Mouse (Mus musculus) ES-E14 (cell line): ENCODE results near the gene Ezh1. TPM values are rescaled to one million over a fixed set of nuclear protein-coding genes. Genes with fewer than 3 reads are reported as not detected.

Experiments used
- DNase-seq: peaks from one replicate; pipeline ENCODE4 v3.0.0-alpha.2; 2013; ENCODE audit warnings: low read depth, low spot score
- H3K27ac ChIP-seq: 2 replicates; pipeline ENCODE4 v1.5.1; 2012; ENCODE audit warnings: low read depth, mild to moderate bottlenecking, low read length, moderate library complexity, mixed read lengths; ENCODE audit not compliant: poor library complexity, insufficient read depth, severe bottlenecking
- H3K36me3 ChIP-seq: 2 replicates; pipeline ENCODE4 v1.6.1; 2012; ENCODE audit warnings: mild to moderate bottlenecking, low read length, moderate library complexity, mixed read lengths; ENCODE audit not compliant: control insufficient read depth, poor library complexity, insufficient read depth, severe bottlenecking
- H3K4me1 ChIP-seq, 2 experiments: fragments of 150-350 bp in 1 of 2; sonication (generic) in 1 of 2; 2 replicates each; pipeline ENCODE4 v1.6.1; 2012; ENCODE audit warnings: low read length in 2 of 2, mild to moderate bottlenecking in 1 of 2, mixed read lengths in 1 of 2; ENCODE audit not compliant: control insufficient read depth in 2 of 2, insufficient read depth in 2 of 2, poor library complexity in 1 of 2
- H3K4me3 ChIP-seq, 2 experiments: fragments of 150-350 bp in 1 of 2; sonication (generic) in 1 of 2; 2 replicates each; pipeline ENCODE4 v1.5.1; 2012; ENCODE audit warnings: low read length in 2 of 2, low read depth in 1 of 2, mild to moderate bottlenecking in 1 of 2, mixed read lengths in 1 of 2; ENCODE audit not compliant: insufficient read depth in 1 of 2, poor library complexity in 1 of 2, severe bottlenecking in 1 of 2
- H3K9ac ChIP-seq: 2 replicates; pipeline ENCODE4 v1.6.1; 2012; ENCODE audit warnings: low read depth, mild to moderate bottlenecking, low read length, mixed read lengths; ENCODE audit not compliant: poor library complexity, insufficient read depth, severe bottlenecking
- H3K9me3 ChIP-seq: fragments of 150-350 bp; sonication (generic); 2 replicates; pipeline ENCODE4 v1.6.1; 2012; ENCODE audit warnings: low read depth, mild to moderate bottlenecking, low read length; ENCODE audit not compliant: control insufficient read depth, insufficient read depth
- CHD2 ChIP-seq: IDR thresholded peaks from 2 replicates; pipeline ENCODE4 v1.6.1; 2014; ENCODE audit warnings: mild to moderate bottlenecking, low read depth, low read length, inconsistent platforms
- HCFC1 ChIP-seq: IDR thresholded peaks from 2 replicates; pipeline ENCODE4 v1.6.1; 2012; ENCODE audit warnings: low read length, inconsistent platforms, borderline replicate concordance; ENCODE audit not compliant: insufficient read depth
- MAFK ChIP-seq: IDR thresholded peaks from 2 replicates; pipeline ENCODE4 v1.6.1; 2014; ENCODE audit warnings: mild to moderate bottlenecking, low read depth, low read length, inconsistent platforms; ENCODE audit not compliant: insufficient read depth
- ZC3H11A ChIP-seq: IDR thresholded peaks from 2 replicates; pipeline ENCODE4 v1.6.1; 2012; ENCODE audit warnings: low read depth, mild to moderate bottlenecking, inconsistent platforms, low read length, borderline replicate concordance
- ZNF384 ChIP-seq: IDR thresholded peaks from 2 replicates; pipeline ENCODE4 v1.6.1; 2012; ENCODE audit warnings: low read depth, low read length, inconsistent platforms
- in situ Hi-C, 2 experiments: fragments of 600-800 bp; cut with MboI; formaldehyde crosslinking; loops; one replicate each; pipeline ENCODE4 v1.15.1; 2025; ENCODE audit warnings: low sequenced_read_pairs in 2 of 2, inconsistent platforms in 1 of 2; ENCODE audit not compliant: unreplicated experiment in 2 of 2
- total RNA-seq: library from RNA; depleted of rRNA; stranded (reverse); fragments of 300-350 nt; gene quantifications from 2 replicates; pipeline ENCODE4 v1.2.3, GENCODE M21; 2012

Gene Ezh1
- total RNA-seq, 1 experiment: 18.3 TPM

DNA sequence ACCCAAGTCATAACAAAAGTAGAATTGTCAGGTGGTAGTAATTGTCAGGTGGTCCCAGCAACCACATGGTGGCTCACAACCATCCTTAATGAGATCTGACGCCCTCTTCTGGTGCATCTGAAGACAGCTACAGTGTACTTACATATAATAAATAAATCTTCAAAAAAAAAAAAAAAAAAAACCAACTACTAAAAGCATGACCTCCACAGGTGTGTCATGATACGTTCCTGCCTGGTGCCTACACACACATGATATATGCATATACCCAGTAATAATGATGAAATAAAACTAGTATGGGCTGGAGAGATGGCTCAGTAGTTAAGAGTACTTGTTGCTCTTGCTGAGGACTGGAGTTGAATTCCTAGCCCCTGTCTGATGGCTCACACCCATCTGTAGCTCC is 75.2 kb downstream of the Ezh1 start:
- H3K4me1 ChIP-seq: peaks cover 1 to 4% of the 10 kb centered on the region in 2 experiments; a peak in 2 of 4 replicates
- DNase-seq: no peak
- no peak overlapping the region for H3K9ac ChIP-seq
- in situ Hi-C loops: no loop called here
- no peak overlapping the region for H3K4me3 ChIP-seq
- no peak overlapping the region for H3K27ac ChIP-seq
- no peaks in the 10 kb centered on the region for H3K9me3 ChIP-seq
- TF ChIP-seq CHD2 (no peak), ZNF384 (peak; percentile 77)
- no peaks in the 10 kb centered on the region for H3K36me3 ChIP-seq

DNA sequence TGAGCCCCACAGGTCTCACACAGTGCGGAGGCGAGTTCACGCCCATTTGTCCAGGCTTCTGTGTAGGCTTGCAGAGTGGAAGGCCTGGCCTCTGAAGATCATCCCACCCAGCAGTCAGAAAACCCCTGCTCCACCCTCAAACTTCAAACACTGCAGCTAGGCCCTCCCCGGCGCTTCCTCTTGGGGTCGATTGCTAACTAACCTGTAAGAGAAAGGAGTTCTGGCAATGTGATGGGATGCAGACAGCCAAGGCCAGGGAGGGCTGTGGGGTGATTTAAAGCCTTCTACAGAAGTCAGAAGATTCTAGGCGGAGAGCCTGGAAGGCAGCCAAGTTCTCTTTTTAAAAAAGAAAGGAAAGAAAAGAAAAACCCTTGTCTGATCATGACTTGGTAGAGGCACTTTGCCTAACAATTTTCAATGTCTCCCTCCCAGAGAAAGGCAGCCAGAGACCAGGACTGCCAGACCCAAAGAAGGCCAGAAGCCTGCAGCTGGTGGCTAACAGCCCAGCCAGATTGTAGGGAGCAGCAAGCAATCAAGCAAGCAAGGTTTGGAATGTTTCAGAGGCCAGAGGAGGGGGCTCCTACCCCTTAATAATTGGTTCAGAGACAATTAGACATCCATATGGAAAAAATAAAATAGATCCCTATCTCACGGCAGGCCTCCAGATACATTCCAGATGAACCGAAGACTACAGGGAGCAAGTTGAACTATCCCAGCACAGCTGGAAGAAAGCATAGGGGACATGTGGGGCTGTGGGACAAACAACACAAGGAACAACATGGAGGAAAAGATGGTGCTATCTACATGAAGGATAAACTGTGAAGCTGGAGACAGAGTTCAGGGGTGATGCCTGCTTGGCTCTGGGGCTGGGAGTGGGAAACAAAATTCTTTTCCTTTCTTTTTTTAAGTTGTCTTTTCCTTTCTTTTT is 76.8 kb downstream of the Ezh1 start:
- H3K9ac ChIP-seq: no peak overlapping the region
- no peak for DNase-seq
- H3K27ac ChIP-seq: no peak overlapping the region

DNA sequence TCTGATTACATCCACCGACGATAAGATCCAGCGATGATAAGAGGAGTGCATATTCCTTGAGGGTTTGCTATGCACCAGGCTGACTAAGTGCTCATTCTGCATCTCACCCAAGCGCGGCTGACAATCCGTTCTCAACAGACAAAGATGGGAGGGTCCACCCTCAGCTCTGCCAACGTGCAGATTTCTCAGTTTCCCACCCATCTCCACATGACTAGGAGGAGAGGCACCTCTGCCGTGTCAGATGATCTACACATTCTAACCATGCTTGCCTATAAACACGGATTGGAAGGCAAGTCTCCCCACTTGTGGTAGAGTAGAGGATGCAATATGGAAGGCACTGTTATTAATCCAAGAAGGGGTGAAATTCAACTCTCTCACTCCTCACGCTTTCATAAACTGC is 77.5 kb downstream of the Ezh1 start:
- TF ChIP-seq HCFC1 (no peak), ZNF384 (no peak), MAFK (no peak), ZC3H11A (no peak), CHD2 (no peak)
- Histone ChIP-seq H3K9ac (no peak overlapping the region), H3K9me3 (no peaks in the 10 kb centered on the region), H3K4me1 (peaks cover 1 to 4% of the 10 kb centered on the region in 2 experiments; a peak in 2 of 4 replicates), H3K27ac (no peak overlapping the region), H3K4me3 (no peak overlapping the region), H3K36me3 (no peaks in the 10 kb centered on the region)
- in situ Hi-C loops: no loop called here
- DNase-seq: no peak

More for the DNA sequence above, 76.8 kb downstream of the Ezh1 start:
- Histone ChIP-seq H3K4me3 (no peak overlapping the region), H3K4me1 (peaks cover 1 to 4% of the 10 kb centered on the region in 2 experiments; a peak in 2 of 4 replicates), H3K36me3 (no peaks in the 10 kb centered on the region), H3K9me3 (no peaks in the 10 kb centered on the region)
- TF ChIP-seq CHD2: no peak
- in situ Hi-C loops: no loop called here

DNA sequence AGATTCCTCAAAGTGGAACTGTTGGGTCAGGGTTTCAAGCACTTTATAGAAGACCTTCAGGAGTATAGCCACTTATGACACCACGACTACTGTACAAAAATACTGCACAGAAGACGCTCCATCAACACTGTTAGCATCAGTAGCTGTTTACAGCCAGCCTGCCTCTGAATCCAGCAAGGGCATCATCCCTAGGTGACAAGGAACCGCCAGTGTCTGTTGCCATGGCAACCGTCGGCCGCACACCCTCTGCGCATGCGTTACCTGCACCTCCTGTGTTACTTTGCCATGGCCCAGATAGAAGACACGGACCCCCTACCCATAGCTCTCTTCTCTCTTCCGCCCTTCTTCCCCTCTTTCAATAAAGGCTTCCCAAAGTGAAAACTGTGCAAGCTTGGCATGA is 79.9 kb downstream of the Ezh1 start:
- TF ChIP-seq ZNF384: no peak
- TF ChIP-seq HCFC1: no peak
- no peak for TF ChIP-seq MAFK
- TF ChIP-seq ZC3H11A: no peak
- no peak for TF ChIP-seq CHD2
- Histone ChIP-seq H3K9ac (no peak overlapping the region), H3K4me3 (no peak overlapping the region), H3K4me1 (peaks cover 1 to 9% of the 10 kb centered on the region in 2 experiments; a peak in 2 of 4 replicates), H3K27ac (no peak overlapping the region), H3K36me3 (no peaks in the 10 kb centered on the region), H3K9me3 (no peaks in the 10 kb centered on the region)
- DNase-seq: no peak
- in situ Hi-C loops: no loop called here
